Mouse (Mus musculus) v-Abl transformed pro-B cells (cell line): Measurements from ENCODE around the gene Sufu.

Experiments
- in situ Hi-C, 2 experiments: fragments of 400-800 bp; cut with MboI; formaldehyde crosslinking; loops; one replicate each; pipeline ENCODE4 v1.15.1; 2025; ENCODE audit not compliant: unreplicated experiment in 2 of 2

Gene Sufu

GRCm38 (mm10) chr19:46505646-46506371 lies 109.1 kb downstream of the Sufu start:
- in situ Hi-C loops: loop anchor here (10.0 to 25.0 kb wide), 2 partner anchors 51 to 969 kb away; no protein-coding TSS in a partner anchor

- in situ Hi-C loops: loop anchor here (10.0 to 25.0 kb wide), 2 partner anchors 52 to 969 kb away; no protein-coding TSS in a partner anchor
Measured at GRCm38 (mm10) chr19:46506372-46506717, 109.6 kb downstream of the Sufu start.

DNA sequence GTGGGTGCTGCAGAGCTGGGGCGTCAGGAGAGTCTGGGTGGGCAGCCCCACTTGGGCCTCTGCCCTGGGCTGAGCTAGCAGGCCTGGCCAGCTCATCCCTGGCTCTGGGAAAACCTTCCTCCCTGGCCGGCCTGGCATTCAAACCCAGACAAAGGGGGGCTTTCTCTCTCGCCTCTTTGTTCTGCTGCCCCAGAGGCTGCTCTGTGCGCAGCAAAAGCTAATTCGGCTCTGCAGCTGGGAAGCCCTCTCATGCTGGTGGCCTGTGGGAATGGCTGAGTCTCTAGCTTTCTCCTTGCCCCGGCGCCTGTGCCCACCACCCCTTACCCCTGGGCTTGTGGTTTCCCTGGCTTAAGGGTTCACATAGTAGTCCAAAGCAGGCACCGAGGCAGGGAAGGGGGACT lies 110.5 kb downstream of the Sufu start:
- in situ Hi-C loops: loop anchor here (10.0 to 25.0 kb wide), 2 partner anchors 52 to 970 kb away; no protein-coding TSS in a partner anchor

DNA sequence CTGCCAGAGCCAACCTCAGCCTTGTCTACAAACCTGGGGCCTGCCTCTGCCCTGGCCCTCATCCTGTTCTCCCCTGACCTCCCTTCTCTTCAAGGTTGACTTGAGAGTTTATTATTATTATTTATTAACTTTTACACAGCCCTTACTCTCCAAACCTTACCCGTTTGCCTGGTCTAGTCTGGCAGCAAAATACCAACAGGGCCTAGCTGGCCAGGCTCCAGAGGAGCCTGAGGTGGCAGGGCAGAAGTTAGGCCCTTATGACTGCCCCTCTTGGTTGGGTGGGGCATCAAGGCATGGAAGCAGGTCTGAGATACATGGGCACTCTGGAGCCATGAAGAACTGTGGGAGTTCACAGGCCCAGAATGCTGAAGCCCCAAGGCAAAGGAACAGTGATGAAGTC lies 111.1 kb downstream of the Sufu start:
- in situ Hi-C loops: loop anchor here (10.0 to 25.0 kb wide), 2 partner anchors 53 to 971 kb away; no protein-coding TSS in a partner anchor

DNA sequence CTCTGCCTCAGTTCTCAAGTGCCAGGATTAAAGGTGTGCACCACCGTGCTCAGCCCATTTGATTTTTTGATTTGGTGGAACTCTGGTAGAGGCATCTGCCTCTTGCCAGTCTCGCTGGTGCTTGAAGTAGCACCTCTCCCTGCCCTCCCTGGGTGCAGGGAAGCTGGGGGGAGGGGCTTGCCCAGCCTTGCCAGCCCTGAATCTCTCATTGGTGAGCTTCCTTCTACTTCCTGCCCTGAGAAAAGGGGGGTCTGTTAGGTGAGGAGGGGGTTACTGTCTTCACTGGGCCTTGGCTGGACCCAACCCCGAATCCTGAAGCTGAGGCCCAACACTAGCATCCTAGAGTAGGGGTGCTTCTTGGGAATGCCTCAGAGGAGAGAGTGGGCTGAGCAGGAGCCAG lies 112.0 kb downstream of the Sufu start:
- in situ Hi-C loops: loop anchor here (10.0 to 25.0 kb wide), 2 partner anchors 54 to 971 kb away; no protein-coding TSS in a partner anchor

DNA sequence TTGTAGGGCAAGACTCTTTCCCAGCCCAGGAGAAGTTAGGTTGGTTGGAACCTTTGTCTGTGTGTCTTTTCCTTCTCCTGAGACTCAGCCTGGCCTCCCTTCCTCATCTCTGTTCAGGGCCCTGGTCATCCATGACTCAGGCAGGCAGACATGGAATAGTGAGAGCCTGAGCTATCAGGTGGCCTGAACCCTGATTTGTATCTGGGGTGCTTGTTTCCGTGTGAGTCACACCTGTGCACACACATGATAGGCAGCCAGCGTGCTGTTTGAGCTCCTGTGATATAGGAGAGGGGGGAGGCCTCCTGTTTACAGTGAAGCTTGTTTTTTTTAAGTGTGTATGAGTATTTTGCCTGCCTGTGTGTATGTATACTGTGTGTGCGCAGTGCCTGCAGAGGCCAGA lies 112.5 kb downstream of the Sufu start:
- in situ Hi-C loops: loop anchor here (10.0 to 25.0 kb wide), 2 partner anchors 54 to 972 kb away; no protein-coding TSS in a partner anchor

DNA sequence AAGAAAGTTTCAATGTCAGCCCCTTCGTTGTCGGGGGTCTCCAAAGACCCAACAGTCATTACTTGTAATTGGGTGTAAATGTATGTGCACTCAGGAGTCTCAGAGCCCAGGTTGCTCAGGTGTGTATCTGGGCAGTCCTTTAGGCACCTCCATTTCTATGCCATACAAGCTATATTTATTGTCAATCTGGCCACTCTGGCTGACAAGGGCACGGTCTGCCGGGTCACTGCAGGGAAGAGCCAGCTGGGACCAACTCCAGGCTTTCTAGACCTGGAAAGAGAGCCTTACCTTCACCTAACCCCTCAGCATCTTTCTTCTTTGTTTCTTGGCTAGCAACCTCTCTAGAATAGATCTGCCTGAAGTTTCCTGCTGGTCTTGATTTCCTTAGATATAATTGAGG lies 113.0 kb downstream of the Sufu start:
- in situ Hi-C loops: loop anchor here (10.0 to 25.0 kb wide), 2 partner anchors 55 to 972 kb away; no protein-coding TSS in a partner anchor

DNA sequence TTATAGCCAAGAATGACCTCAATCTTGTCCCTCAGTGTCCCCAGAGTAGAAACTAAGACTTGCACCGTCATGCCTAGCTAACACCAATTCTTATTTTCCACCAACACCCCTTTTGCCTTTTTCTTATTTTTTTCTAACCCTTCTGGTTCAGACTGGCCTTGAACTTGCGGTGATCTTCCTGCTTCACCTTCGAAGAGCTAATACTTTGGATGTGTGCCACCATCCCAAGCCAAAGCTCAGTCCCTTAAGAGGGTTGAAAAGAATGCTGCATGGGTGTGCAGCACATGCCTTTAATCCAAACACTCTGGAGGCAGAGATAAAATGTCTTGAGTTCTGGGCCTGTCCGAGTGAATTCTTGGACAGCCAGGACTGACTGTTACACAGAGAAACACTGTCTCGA lies 113.7 kb downstream of the Sufu start:
- in situ Hi-C loops: loop anchor here in 1 of 2 experiments (25.0 kb wide), 1 partner anchor 973 kb away; no protein-coding TSS in a partner anchor

DNA sequence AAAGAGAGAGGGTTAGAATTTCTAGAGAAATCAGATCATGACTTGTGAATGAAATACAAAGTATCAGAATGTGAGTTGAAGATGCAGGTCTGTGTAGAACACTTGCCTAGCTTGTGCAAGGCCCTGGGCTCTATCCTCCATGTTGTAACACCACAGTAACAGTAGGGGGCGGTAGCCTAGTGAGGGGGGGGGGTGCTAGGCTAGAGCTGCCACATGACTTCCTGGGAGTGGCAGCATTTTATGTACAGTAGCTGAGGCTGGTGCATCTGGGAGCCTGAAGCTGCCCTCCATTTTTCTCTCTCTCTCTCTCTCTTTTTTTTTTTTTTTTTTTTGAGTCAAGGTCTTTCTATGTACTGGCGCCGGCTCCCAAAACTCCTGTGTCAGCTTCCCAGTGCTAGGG lies 114.1 kb downstream of the Sufu start:
- in situ Hi-C loops: loop anchor here in 1 of 2 experiments (25.0 kb wide), 1 partner anchor 974 kb away; no protein-coding TSS in a partner anchor

DNA sequence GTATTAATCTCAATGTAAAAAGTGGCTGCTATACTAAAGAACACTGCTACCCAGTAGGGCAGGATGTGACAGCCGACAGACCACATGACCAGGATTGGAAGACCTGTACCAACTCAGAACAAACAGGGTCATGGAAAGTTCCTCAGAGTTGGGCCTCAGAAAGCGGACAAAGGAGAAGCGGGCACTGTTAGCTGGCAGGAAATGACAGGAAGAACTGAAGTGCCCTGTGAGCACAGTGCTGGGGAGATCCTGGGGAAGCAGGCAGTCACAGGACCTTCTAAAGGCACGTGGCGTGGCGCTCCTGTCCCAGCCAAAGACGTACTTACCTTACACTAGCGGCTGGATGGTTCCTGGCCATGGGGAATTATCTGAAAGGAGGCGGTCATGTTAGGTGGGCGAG lies 114.6 kb downstream of the Sufu start:
- in situ Hi-C loops: loop anchor here in 1 of 2 experiments (25.0 kb wide), 1 partner anchor 974 kb away; no protein-coding TSS in a partner anchor

DNA sequence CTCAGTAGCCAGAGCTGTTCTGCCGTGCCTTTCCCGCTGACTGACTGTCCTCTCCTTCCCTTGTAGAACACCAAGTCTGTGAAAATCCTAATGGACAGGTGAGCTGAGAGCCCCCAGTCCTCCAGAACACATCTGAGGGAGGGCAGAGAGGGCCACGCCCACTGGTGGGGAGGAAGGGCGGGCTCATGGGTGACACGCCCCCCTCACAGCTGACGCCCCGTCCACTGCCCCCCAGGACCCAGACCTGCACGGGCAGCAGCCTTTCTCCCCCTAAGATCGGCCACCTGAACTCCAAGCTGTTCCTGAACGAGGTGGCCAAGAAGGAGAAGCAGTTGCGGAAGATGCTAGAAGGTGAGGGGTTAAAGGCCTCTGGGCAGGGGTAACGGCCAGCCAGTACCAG lies 117.7 kb downstream of the Sufu start:
- in situ Hi-C loops: loop anchor here in 1 of 2 experiments (25.0 kb wide), 1 partner anchor 977 kb away; no protein-coding TSS in a partner anchor

DNA sequence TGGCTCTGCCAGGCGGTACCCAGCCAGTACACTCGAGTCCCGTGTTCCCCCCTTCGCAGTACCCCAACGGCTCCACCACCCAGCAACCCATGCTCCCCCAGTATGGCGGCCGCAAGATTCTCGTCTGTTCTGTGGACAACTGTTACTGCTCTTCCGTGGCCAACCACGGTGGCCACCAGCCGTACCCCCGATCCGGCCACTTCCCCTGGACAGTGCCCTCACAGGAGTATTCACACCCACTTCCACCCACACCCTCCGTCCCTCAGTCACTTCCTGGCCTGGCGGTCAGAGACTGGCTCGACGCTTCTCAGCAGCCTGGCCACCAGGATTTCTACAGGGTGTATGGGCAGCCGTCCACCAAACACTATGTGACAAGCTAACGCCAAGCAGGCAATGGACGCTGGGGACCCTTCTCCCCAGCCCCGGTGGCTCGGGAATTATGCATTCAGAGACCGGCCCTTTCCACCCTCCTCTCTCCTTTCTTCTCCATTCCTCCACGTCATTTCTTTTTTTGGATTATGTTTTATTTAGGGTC lies 118.7 kb downstream of the Sufu start:
- in situ Hi-C loops: loop anchor here in 1 of 2 experiments (25.0 kb wide), 1 partner anchor 978 kb away; no protein-coding TSS in a partner anchor

DNA sequence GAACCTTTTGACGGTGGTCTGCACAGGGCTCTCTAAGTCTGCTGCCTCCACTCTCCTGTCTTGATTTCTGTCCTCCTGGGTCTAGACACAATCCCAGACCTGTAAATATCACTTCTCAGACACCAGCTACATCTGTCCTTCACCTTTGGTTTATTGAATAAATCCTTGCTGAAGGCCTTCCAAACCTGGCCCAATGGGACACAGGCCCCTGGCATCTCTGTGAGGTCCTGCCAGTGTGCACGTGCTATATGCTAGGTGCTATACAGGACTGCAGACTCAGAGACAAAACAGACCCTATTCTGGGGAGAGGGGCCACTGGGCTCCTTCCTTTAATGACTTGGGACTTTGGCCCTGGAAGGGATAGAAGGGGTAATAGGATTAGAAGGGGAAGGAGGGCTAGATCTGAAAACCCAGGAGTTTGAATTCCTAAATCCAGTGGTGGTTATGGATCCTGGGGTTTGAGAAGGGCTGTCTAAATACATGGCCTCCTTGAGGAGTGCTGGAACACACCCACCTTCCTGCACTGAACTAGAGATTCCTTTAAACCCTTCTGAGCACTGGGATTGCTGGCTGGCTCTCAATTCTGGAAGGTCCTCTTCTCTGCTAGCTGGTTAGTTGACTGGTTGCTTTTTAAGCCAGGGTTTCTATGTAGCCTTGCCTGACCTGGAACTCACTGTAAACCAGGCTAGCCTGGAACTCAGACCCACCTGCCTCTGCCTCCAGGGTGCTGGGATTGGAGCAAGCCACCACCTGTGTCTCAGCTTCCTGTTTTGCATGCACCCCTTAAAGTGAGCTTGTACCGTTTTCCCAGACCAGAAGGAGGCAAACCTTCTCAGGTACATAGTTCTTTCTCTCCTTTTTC lies 120.2 kb downstream of the Sufu start:
- in situ Hi-C loops: loop anchor here in 1 of 2 experiments (25.0 kb wide), 1 partner anchor 980 kb away; no protein-coding TSS in a partner anchor

DNA sequence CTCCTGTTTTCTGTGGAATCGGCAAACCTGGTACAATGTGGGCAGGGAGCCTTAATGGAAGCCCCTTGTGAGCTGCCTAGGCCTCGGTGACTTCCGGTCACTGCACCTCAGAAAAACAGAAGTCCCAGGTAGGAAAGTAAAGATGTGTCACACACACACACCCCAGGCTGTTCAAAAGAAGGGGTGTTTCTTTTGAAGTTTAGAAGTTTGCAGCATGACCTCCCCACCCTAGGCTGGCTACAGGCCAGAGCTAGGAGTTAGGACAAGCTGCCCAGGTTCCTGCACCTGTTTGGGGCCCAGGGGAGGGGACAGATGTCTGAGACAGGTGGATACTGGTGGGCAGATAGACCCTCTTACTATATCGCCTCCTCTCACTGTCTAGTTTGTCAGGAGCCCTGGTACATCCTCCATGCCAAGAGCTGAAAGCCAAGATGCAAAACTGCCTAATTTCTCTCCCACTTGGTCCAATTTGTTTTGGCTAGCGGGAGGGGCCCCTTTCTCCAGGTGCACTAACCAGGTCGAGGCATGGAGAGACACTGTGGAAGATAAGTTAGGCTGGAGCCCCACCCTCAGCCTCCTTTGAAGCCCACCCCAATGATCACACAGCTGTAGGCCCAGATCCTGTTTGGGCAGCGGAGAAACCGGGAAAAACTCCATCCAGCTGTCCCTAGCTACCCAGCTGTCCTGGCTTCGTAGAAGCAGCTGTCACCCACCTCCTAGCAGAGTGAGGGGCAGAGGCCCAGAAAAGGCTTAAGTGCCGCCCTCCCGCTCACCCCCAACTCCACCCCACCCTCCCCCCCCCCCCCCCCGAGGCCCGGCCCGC lies 121.0 kb downstream of the Sufu start:
- in situ Hi-C loops: loop anchor here in 1 of 2 experiments (25.0 kb wide), 1 partner anchor 980 kb away; no protein-coding TSS in a partner anchor

DNA sequence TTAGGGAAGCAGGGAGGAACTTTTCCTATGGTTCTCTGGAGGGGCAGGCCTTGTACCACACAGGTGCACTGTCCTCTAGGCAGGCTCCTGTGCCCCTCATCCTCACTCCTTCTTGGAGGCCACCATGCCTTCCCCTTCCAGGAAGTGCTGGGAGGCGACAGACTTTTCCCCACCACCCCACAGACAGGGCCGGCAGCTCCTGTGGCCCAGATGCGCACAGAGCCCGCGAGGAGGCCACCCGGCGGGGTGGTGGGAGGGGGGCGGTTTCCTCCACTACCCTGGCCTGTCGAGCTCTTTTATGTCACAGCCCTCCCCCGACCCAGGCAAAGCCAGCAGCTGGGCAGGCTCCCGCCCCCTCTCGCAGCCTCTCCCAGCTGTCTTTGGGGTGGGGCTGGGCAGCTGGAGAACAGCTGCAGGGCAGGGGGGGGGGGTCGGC lies 121.7 kb downstream of the Sufu start:
- in situ Hi-C loops: loop anchor here in 1 of 2 experiments (25.0 kb wide), 1 partner anchor 981 kb away; no protein-coding TSS in a partner anchor

GRCm38 (mm10) chr19:46518828-46519621 lies 122.3 kb downstream of the Sufu start:
- in situ Hi-C loops: loop anchor here in 1 of 2 experiments (25.0 kb wide), 1 partner anchor 982 kb away; no protein-coding TSS in a partner anchor

DNA sequence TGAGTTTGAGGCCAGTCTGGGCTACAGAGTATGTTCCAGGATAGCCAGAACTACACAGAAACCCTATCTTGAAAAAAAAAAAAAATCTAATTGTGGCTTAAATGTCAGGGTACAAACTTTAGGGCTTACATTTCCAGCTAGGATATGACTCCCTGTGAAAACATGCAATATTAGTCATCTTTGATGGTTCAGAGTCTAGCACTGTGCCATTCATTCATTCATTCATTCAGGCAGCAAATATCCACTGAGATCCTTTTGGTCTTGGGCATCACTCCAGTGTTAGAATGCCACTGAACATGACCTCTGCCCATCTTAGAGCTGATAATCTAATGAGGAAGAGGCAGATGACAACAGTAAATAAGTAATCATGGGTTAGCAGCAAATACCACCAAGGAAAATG lies 125.0 kb downstream of the Sufu start:
- in situ Hi-C loops: loop anchor here in 1 of 2 experiments (25.0 kb wide), 1 partner anchor 984 kb away; no protein-coding TSS in a partner anchor

DNA sequence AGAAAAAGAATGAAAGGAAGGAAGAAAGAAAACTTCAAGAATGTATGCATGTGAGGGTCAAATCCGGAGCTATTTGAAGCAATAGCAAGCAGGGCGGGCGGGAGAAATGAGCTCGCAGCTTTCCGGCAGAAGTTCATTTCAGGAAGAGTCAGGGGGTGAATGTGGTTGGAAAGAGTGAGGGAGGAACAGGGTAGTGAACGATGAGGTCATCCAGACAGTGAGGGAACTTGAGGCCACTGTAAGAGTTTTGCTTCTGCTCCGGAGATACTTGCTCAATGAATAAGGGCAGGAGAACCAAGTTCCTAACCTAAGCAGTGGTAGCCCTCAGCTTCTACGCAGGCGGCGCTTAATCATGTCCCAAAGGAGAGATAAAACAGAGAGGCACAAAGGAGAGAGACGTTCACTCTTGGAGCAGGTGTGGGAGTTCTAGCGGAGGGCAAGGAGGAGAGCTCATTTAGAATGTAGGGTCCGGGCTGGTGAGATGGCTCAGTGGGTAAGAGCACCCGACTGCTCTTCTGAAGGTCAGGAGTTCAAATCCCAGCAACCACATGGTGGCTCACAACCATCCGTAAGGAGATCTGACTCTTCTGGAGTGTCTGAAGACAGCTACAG lies 125.8 kb downstream of the Sufu start:
- in situ Hi-C loops: loop anchor here in 1 of 2 experiments (25.0 kb wide), 1 partner anchor 985 kb away; no protein-coding TSS in a partner anchor
